Mouse (Mus musculus) liver, embryonic 15.5 days (tissue): ENCODE measurements around the gene Limch1. TPM values are rescaled to one million over a fixed set of nuclear protein-coding genes. Genes with fewer than 3 reads are reported as not detected.

Experiments used
- ATAC-seq: fragments of 200-750 bp; cut with Nextera tagmentation; 2 replicates; pipeline ENCODE4 v1.8.0; 2017; ENCODE audit warnings: moderate number of reproducible peaks, mild to moderate bottlenecking, moderate library complexity; ENCODE audit not compliant: insufficient read depth
- H3K27ac ChIP-seq: fragments of 300-500 bp; sonication (generic); replicated peaks from 2 replicates; pipeline ENCODE4 v1.5.1; 2015; ENCODE audit warnings: mild to moderate bottlenecking, inconsistent platforms
- H3K27me3 ChIP-seq: fragments of 300-500 bp; sonication (generic); 2 replicates; pipeline ENCODE4 v1.6.1; 2015; ENCODE audit warnings: mild to moderate bottlenecking, inconsistent platforms
- H3K36me3 ChIP-seq: fragments of 300-500 bp; sonication (generic); replicated peaks from 2 replicates; pipeline ENCODE4 v1.6.1; 2015; ENCODE audit warnings: moderate library complexity, mild to moderate bottlenecking, inconsistent platforms
- H3K4me1 ChIP-seq: fragments of 300-500 bp; sonication (generic); replicated peaks from 2 replicates; pipeline ENCODE4 v1.6.1; 2015; ENCODE audit warnings: inconsistent platforms
- H3K4me2 ChIP-seq: fragments of 300-500 bp; sonication (generic); 2 replicates; pipeline ENCODE4 v1.6.1; 2015; ENCODE audit warnings: moderate library complexity, mild to moderate bottlenecking, inconsistent platforms
- H3K4me3 ChIP-seq: fragments of 300-500 bp; sonication (generic); replicated peaks from 2 replicates; pipeline ENCODE4 v1.5.1; 2015; ENCODE audit warnings: mild to moderate bottlenecking, inconsistent platforms
- H3K9ac ChIP-seq: fragments of 300-500 bp; sonication (generic); 2 replicates; pipeline ENCODE4 v1.6.1; 2015; ENCODE audit warnings: moderate library complexity, mild to moderate bottlenecking, inconsistent platforms
- H3K9me3 ChIP-seq: fragments of 300-500 bp; sonication (generic); replicated peaks from 2 replicates; pipeline ENCODE4 v1.6.1; 2016; ENCODE audit warnings: inconsistent platforms
- WGBS: fragments of 180-500 bp; shearing (Covaris S2); methylation state at CpG from one replicate; pipeline ENCODE4 v1.1.7; 2015; ENCODE audit warnings: mixed read lengths; ENCODE audit not compliant: insufficient replicate concordance; 5-methylcytosine and 5-hydroxymethylcytosine counted together
- polyA plus RNA-seq: library from polyadenylated mRNA; unstranded; fragments of >200 nt; fragmentation: Nextera tagmentation; extraction: Ambion mirVana; gene quantifications from 2 replicates; pipeline ENCODE4 v1.2.1, GENCODE M21; 2015

The Limch1 gene
- polyA plus RNA-seq, 1 experiment from 2014 or later: 1.8 TPM

GRCm38 (mm10) chr5:66958118-66958517 lies 212.5 kb downstream of the Limch1 start:
- H3K27ac ChIP-seq: no peak overlapping the region
- H3K9me3 ChIP-seq: no peaks in the 10 kb centered on the region
- H3K4me1 ChIP-seq: no peaks in the 10 kb centered on the region
- no peak overlapping the region for H3K4me2 ChIP-seq
- WGBS: 28% methylated on average over 8 of the region's 8 CpGs
- no peak overlapping the region for H3K4me3 ChIP-seq
- H3K27me3 ChIP-seq: no peaks in the 10 kb centered on the region
- H3K9ac ChIP-seq: no peak overlapping the region
- no peaks in the 10 kb centered on the region for H3K36me3 ChIP-seq
- no peak for ATAC-seq

DNA sequence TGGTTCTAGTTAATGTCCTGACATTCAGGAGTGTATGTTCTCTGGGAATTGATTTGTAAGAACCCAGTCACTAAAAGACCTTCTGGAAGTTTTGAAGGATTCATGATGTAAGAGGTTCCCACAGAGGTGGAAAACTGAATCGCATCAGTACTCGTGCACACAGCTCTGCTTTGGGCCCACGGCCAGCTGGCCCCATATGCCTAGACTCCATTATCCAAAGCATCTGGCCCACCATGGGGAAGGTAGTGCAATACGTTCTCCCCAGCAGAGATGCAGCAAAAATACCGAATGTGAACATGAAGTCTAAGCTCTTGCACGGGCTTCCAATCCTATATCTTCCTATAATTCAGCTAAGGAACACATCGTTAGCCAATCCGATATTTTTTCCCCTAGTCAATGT lies 214.3 kb downstream of the Limch1 start:
- no peaks in the 10 kb centered on the region for H3K36me3 ChIP-seq
- H3K9me3 ChIP-seq: no peaks in the 10 kb centered on the region
- H3K4me3 ChIP-seq: no peak overlapping the region
- no peaks in the 10 kb centered on the region for H3K27me3 ChIP-seq
- H3K27ac ChIP-seq: no peak overlapping the region
- H3K9ac ChIP-seq: no peak overlapping the region
- no peak for ATAC-seq
- WGBS: 67% methylated on average over 8 of the region's 8 CpGs
- no peak overlapping the region for H3K4me2 ChIP-seq
- no peaks in the 10 kb centered on the region for H3K4me1 ChIP-seq

GRCm38 (mm10) chr5:66965442-66965841 lies 219.8 kb downstream of the Limch1 start:
- no peak for ATAC-seq
- H3K27me3 ChIP-seq: no peaks in the 10 kb centered on the region
- WGBS: 41% methylated on average over 6 of the region's 6 CpGs
- H3K4me3 ChIP-seq: no peak overlapping the region
- no peak overlapping the region for H3K4me2 ChIP-seq
- no peaks in the 10 kb centered on the region for H3K4me1 ChIP-seq
- no peaks in the 10 kb centered on the region for H3K36me3 ChIP-seq
- no peak overlapping the region for H3K9ac ChIP-seq
- H3K9me3 ChIP-seq: no peaks in the 10 kb centered on the region
- no peak overlapping the region for H3K27ac ChIP-seq

DNA sequence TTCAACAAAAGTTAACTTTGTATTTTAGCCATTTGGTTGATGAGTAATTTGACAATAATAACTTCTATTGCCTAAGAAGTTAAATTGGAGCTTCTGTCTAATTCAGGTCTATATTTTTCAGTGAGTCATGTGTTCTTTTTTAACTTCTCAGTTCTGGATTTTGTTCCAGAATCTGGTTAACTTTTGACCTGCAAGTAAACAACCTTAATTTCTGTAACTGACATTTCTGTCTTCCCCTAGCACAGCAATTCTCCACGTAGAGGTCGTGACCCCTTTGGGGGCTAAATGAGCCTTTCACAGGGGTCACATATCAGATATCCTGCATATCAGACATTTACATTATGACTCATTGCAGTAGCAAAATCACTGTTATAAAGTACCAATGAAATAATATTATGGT lies 221.5 kb downstream of the Limch1 start:
- no peak overlapping the region for H3K9ac ChIP-seq
- no peaks in the 10 kb centered on the region for H3K9me3 ChIP-seq
- H3K27ac ChIP-seq: no peak overlapping the region
- H3K4me3 ChIP-seq: no peak overlapping the region
- H3K4me1 ChIP-seq: no peaks in the 10 kb centered on the region
- no peak for ATAC-seq
- WGBS: 57% methylated on average over 2 of the region's 2 CpGs
- H3K4me2 ChIP-seq: no peak overlapping the region
- H3K36me3 ChIP-seq: no peaks in the 10 kb centered on the region
- H3K27me3 ChIP-seq: no peaks in the 10 kb centered on the region

DNA sequence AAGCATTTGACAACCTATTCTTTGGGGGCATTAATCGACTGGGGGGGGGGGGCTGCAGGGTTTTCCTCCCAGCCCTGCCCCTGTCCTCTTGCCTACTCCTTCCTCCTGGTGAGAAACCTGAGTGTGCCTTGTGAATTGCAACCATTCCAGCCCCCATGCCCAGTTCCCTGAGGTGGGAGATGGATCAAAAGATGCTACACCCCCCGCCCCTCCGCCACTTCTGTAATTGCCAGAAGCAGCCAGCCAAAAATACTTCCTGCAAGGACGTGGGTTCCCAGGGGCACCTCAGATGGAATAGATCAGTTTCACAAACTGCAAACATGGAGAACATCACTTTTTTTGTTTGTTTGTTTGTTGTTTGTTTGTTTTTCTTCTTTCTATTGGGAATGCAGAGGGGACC lies 222.0 kb downstream of the Limch1 start:
- H3K4me1 ChIP-seq: no peaks in the 10 kb centered on the region
- no peaks in the 10 kb centered on the region for H3K9me3 ChIP-seq
- H3K27ac ChIP-seq: no peak overlapping the region
- no peaks in the 10 kb centered on the region for H3K36me3 ChIP-seq
- no peak overlapping the region for H3K4me3 ChIP-seq
- H3K4me2 ChIP-seq: no peak overlapping the region
- 45% methylated on average over 4 of the region's 4 CpGs for WGBS
- no peak overlapping the region for H3K9ac ChIP-seq
- H3K27me3 ChIP-seq: no peaks in the 10 kb centered on the region
- no peak for ATAC-seq

GRCm38 (mm10) chr5:66968059-66968833 lies 222.6 kb downstream of the Limch1 start:
- Histone ChIP-seq H3K4me3 (no peak overlapping the region), H3K9ac (no peak overlapping the region), H3K4me1 (no peaks in the 10 kb centered on the region), H3K27me3 (no peaks in the 10 kb centered on the region), H3K27ac (no peak overlapping the region), H3K4me2 (no peak overlapping the region), H3K36me3 (no peaks in the 10 kb centered on the region), H3K9me3 (no peaks in the 10 kb centered on the region)
- no peak for ATAC-seq
- 41% methylated on average over 23 of the region's 23 CpGs for WGBS

DNA sequence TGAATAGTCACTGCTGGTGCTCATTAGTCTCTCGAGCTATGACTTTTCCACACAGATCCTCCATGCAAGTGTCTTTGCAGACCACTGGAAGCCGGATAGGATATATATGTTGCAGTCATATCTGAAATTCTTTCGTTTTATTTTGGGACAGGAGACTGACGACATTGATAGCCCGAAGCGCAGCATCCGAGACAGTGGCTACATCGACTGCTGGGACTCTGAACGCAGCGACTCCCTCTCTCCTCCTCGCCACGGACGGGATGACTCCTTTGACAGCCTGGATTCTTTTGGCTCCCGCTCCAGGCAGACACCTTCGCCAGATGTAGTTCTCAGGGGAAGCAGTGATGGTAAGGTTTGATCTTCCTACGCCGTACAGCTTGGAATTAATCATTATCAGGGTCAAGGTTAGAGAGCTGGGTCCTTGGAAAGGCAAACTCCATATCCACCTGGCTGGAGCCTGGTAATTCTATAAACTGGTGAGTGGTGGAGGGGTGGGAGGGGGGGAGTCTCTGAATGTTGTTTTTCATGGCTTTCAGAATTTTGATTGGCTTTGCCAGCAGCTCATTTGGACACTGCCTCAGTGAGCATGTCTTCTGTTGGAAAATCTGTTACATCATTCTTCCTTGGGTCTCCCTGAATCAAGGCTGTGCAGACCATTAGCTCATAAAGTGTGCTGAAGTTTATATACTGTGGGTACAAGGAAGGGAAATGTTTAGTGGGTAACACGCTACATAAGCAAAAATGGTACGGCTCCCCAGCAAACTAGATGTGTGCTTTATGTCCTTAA lies 223.5 kb downstream of the Limch1 start:
- no peak for ATAC-seq
- no peak overlapping the region for H3K4me2 ChIP-seq
- H3K4me3 ChIP-seq: no peak overlapping the region
- no peak overlapping the region for H3K27ac ChIP-seq
- 67% methylated on average over 19 of the region's 19 CpGs for WGBS
- H3K4me1 ChIP-seq: no peaks in the 10 kb centered on the region
- no peaks in the 10 kb centered on the region for H3K36me3 ChIP-seq
- no peaks in the 10 kb centered on the region for H3K27me3 ChIP-seq
- no peak overlapping the region for H3K9ac ChIP-seq
- H3K9me3 ChIP-seq: no peaks in the 10 kb centered on the region

DNA sequence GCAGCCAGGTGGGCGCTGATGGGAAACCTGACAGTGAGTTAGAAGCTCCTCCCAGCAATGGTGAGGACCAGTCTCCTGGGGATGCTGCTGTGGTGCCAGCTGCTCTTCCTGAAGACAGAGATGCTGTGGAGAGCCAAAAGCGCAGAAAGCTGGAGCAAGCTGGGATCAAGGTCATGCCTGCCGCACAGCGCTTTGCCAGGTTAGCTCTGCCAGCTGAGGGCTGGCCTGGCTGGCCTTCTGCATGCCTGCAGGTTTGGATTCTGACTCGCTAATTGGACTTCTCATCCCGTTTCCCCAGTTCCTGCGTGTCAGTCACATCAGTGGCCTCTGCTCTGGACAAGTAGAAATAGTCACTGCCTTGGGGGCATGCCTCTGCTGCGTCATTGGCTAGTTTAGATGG lies 230.0 kb downstream of the Limch1 start:
- Histone ChIP-seq H3K4me2 (no peak overlapping the region), H3K36me3 (no peaks in the 10 kb centered on the region), H3K27ac (no peak overlapping the region), H3K9ac (no peak overlapping the region), H3K4me3 (no peak overlapping the region), H3K27me3 (no peaks in the 10 kb centered on the region), H3K4me1 (no peaks in the 10 kb centered on the region), H3K9me3 (no peaks in the 10 kb centered on the region)
- WGBS: 75% methylated on average over 8 of the region's 8 CpGs
- ATAC-seq: no peak

DNA sequence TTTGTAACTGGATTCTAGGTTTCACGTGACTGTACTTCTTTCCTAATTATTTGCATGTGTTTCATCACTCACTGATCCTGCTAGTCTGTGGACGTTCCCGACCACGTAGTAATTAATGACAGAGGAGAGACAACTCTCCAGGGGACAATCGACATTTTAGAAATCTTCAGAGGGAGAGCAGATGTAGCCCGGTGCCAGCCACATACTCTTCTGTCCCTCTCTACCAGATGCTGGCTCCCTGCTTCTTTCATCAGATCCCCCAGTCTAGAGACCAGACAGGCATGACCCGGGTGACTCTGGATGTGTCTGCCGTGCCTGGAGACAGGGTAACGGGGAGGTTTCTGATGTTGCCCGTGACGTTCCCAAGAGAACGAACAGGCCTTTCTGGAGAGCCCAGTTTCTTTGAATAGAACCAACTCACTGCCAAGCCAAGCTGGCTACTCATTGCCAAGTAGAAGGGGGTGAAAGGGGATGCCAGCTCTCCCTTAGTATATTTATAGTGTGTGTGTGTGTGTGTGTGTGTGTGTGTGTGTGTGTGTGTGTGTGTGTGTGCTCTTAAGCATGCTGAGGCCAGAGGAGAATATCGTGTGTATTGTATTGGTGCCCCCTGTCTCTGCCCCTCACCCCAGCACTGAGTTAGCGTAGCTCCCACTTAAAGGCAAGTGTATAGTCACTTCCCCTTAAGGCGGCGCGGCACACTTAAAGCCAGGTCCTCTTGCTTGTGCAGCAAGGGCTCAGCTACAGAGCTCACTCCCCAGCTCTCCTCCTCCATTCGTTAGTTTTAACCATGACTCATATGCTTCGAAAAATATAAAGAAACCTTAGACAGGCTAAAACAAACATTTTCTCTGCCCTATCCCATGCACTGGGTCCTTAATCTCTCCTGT lies 233.9 kb downstream of the Limch1 start:
- 56% methylated on average over 19 of the region's 19 CpGs for WGBS
- no peaks in the 10 kb centered on the region for H3K36me3 ChIP-seq
- no peak overlapping the region for H3K4me3 ChIP-seq
- H3K9ac ChIP-seq: no peak overlapping the region
- no peak for ATAC-seq
- H3K9me3 ChIP-seq: no peaks in the 10 kb centered on the region
- no peaks in the 10 kb centered on the region for H3K27me3 ChIP-seq
- no peaks in the 10 kb centered on the region for H3K4me1 ChIP-seq
- H3K27ac ChIP-seq: no peak overlapping the region
- H3K4me2 ChIP-seq: no peak overlapping the region

GRCm38 (mm10) chr5:66980862-66981261 lies 235.2 kb downstream of the Limch1 start:
- no peak for ATAC-seq
- Histone ChIP-seq H3K4me1 (no peaks in the 10 kb centered on the region), H3K9ac (no peak overlapping the region), H3K36me3 (no peaks in the 10 kb centered on the region), H3K27me3 (no peaks in the 10 kb centered on the region), H3K4me2 (no peak overlapping the region), H3K9me3 (no peaks in the 10 kb centered on the region), H3K4me3 (no peak overlapping the region), H3K27ac (no peak overlapping the region)
- 64% methylated on average over 4 of the region's 4 CpGs for WGBS

GRCm38 (mm10) chr5:66983104-66983503 lies 237.5 kb downstream of the Limch1 start:
- no peaks in the 10 kb centered on the region for H3K36me3 ChIP-seq
- no peak overlapping the region for H3K27ac ChIP-seq
- H3K9ac ChIP-seq: no peak overlapping the region
- no peak overlapping the region for H3K4me3 ChIP-seq
- H3K9me3 ChIP-seq: no peaks in the 10 kb centered on the region
- H3K4me2 ChIP-seq: no peak overlapping the region
- ATAC-seq: no peak
- H3K27me3 ChIP-seq: no peaks in the 10 kb centered on the region
- no peaks in the 10 kb centered on the region for H3K4me1 ChIP-seq
- WGBS: 62% methylated on average over 5 of the region's 5 CpGs
